Mouse (Mus musculus): ENCODE measurements around the gene Gucy2c.

DNA sequence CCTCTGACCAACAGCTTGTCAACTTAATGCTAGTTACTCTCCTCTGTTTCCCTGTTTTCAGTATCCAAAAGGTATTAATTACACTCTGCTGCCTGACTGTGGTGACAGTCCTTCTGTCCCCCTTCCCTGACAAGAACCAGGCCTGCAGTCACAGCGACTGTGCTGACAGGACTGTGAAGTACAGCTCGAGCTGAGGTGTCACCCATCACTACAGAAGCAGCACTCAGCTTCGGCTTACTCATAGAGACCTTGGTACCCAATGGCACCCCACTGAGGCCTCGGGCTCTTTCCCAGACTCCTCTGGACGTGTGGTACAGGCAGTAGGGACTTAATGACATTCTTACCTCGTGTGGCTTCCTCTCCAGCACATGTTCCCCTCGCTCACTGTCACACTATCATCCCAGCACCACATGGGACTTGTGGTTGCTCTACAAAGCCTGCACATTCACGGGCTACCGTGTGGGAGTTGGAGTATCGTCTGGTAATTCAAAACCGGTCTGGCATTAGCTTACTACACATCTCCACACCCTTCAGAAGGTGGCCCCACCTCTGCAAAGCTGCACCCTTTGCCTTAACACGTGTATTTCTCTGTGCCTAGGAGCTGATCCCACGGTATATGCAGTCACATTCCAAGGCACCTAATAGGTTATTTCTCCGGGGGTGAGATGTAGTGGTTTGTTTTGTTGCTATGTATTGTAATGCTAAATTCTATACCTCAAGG lies 113.1 kb downstream of the Gucy2c start:
- TF ChIP-seq CTCF (IDR thresholded peaks at IDR 0.05; ENCODE audit: low read depth) = no peak
- no peak for TF ChIP-seq EP300 (optimal IDR thresholded peaks at IDR 0.05)

Data from stomach, postnatal 0 days (tissue).